Mouse (Mus musculus): ENCODE results near the gene Krt25.
A peak's percentile ranks its signal among the peaks of the same experiment; 100 is the strongest.

Gene Krt25

DNA sequence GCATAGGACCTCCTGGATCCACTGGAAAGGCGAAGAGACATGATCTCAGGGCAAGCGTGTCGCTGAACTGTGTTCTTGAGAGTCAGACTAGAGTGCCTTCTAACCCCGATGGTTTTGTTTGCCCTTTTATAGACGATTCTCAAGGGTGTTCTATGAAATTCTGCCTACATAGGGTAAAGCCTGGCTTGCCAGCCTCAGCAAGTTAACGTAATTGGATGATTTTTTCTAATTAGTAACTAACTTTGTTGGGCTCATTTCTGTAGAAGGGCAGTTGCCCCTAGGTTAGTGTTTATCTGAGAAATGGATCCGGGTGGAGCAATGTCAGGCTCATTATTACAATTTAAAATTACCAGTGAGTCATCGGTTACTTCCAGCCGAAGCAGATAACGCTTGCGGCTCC lies at the start of gene Krt25:
Krt25 (minus strand) TSS at position 101 of the 400 bp plus-strand sequence.
- DNase-seq (ENCODE audit: low read depth, low spot score) = no peak

DNA sequence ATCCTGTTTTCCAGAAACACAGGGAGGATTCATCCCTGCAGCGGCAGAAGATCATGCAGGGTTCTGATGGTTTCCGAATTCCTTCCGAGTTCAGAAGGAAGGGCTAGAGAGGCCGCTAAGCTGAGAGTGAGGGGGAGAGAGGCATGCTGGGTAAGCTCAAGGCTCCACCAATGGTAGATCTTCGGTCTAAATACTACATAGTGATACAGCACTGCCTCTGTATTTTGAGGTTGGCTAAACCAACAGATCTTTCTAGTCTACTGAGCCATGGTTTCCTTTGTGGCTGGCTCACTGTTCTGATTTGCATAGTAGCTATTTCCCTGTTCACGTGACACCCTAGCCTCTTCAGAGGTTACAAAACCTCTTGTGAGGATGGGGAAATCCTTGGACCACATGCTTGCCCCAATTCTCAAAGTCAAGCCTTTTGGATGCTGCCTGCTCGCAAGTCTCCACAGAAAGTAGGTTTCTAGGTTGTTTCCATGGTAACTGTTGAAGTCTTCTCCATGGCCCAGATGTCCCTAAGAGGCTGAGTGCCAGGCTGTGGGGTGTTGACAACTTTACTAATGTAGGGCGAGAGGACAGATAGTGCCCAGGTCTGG lies 47.2 kb upstream of the Krt25 start:
- no peak for DNase-seq (ENCODE audit: low read depth, low spot score)

DNA sequence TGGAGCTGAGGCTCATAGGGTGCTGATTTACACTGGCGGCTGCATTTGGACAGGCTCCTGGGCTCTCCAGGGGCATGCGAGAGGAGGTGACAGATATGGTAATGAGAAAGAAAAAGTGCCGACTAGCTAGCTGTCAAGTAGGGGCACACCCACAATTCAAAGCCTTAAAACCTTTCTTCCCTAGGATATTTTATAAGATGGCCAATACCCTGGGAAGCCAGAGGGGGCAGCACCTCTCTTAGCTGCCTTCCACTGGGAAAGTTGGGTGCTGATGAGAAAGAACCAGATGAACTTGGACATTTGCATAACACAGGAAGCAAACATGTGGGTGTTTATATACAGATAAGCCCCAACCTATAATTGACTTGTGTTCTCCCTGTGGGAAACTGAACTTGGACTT lies 46.5 kb upstream of the Krt25 start:
- DNase-seq (ENCODE audit: low read depth, low spot score) = peak; percentile 78

DNA sequence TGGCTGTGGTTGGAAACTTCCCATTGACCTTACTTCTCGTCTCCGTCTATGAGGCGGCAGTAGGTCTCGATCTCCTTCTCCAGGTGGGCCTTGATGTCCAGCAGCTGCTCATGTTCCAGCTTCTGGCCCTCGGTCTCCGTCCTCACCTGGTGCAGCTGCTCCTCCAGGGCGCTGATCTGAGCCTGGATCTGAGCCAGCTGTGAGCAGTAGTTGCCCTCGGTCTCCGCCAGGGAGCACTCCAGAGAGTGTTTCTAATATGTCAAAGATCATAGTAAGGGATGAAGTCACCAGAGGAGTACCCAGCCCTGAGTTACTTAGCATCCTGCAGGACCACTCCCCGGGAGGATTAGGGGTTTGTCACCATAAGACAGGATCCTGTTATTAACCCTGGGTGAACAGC lies 44.0 kb upstream of the Krt25 start:
- peak; percentile 69 for DNase-seq (ENCODE audit: low read depth, low spot score)

DNA sequence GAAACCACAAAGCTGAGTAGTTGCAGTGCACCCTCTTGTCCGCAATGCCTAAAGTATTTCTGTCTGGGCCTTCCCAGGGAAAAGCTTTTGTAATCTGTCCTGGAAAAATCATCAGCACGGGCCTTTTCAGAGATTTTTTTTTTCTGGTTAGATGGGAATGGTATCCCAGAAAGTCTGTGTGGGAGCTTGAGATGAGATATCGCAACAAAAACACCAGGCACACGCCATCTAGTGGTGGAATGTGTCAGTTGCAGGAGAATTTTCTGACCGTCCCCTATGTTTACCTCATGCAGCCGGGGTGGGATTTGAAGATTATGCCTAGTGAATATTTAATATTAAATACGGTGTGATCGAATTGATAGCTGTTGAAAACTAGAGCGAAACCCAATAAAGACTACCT lies 41.7 kb upstream of the Krt25 start:
- DNase-seq (ENCODE audit: low read depth, low spot score) = peak; percentile 83

DNA sequence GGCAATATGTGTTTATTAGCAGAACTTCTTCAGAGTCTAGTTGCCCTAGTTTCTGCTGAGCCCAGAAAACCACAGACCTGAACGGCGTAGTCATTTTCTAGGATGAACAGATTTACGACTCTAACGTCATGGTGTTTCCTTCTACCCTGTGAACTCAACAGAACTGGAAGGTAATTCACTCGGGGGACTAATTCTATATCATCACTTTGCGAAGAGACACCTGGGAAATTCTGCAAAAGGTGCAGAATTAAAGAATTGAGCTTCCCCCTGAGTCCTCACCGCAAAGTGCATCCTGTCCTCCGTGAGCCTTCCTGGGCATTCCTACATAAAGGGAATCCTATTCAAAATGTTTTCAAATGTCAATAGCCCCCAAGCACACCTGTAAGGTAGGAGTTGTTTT lies 38.7 kb upstream of the Krt25 start:
- no peak for DNase-seq (ENCODE audit: low read depth, low spot score)

DNA sequence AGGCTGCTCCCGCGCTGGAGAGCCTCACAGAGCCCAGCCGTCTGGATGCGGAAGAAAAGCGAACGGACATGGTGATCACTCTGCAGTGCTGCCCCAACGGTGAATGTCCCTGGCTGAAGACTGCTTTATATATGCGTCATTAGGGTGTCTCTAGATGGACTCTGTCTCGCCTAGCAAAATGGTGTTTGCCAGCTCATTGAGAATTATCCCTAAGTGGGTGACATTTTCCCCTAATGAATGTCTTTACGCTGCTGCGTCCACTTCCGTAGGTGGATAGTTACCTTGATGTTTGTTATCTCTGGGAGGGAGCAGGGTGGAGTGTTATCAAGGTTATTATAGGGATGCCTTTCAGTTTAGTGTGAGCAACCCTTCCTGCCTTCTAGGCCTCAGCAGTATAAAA lies 28.3 kb upstream of the Krt25 start, which contains the start of gene Krt27:
Krt27 (minus strand) TSS at position 101 of the 400 bp plus-strand sequence.
- DNase-seq (ENCODE audit: low read depth, low spot score) = no peak

DNA sequence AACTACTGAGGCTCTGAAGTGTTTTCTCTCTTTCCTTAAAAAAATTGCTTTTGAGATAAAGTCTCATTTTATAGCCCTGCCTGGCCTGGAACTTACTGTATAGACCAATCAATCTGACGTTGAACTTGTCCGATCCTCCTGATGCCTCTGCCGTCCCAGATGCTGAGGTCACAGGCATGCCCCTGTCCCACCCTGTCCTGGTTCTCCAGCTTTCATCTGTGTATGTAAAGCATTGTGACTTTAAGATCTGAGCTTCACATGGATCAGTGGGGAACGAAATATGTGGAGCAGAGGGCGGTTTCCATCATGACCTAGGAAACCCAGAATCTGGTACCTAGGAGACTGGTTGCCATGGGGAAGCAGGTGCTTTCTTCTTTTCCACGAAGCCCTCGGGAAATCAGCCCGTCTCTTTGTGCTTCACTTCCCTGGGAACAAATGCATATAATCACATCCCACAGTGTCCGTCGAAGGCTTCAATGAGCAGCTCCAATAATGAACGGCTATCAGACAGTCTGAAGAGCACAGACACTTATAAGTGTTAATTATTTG lies 16.6 kb upstream of the Krt25 start:
- DNase-seq (ENCODE audit: low read depth, low spot score) = no peak

DNA sequence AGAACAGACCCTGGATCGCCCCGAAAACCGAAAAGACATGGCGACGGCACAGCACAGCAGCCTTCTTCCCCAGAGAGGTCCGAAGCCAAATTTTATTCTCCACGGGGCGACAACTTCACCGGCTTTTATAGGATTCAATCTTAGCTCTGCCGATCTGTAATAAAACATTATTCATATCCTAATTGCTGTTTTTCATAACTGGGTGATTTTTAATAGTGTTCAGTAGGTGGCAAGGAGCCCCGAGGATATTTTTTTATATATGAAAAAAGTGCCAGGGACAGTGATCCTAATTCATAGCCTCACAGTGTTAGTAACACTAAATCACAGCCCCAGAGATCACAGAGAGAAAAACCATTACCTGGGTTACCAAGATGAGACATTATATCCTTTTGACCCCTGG lies 15.1 kb upstream of the Krt25 start, which contains the start of gene Krt26:
Krt26 (minus strand) TSS at position 101 of the 400 bp plus-strand sequence.
- no peak for DNase-seq (ENCODE audit: low read depth, low spot score)

DNA sequence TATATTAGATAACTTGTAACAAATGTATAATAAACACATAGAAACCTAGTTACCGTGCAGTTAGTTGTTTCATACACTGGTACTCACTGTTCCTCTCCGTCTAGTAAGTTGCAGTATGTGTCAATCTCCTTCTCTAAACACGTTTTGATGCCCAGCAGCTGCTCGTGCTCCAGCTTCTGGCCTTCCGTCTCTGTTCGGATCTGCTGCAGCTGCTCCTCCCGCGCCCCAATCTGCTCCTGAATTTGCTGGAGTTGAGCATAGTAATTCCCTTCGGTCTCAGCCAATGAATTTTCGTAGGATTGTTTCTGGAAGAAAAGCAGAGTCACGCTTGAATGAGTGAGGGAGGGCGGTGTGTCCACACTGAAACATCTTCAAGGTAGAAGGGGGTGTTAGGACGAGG lies 10.7 kb upstream of the Krt25 start:
- DNase-seq (ENCODE audit: low read depth, low spot score) = no peak

DNA sequence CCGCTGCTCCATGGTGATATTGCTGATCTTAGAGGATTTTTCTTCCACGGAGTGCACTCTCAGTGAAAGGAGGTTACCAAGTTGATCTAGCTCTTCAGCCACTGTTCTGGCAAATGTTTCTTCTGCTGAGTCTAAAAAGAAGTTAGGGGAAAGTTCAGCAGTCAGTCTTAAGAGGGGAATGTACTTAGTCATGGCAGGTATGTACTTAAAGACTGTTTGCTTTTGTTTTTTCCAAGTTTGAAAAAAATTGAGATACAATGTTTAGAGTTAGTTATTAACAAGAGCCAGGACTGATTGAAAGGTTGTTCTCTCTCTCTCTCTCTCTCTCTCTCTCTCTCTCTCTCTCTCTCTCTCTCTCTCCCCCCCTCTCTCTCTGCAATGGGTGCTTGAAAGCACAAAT lies 6.9 kb upstream of the Krt25 start:
- no peak for DNase-seq (ENCODE audit: low read depth, low spot score)

DNA sequence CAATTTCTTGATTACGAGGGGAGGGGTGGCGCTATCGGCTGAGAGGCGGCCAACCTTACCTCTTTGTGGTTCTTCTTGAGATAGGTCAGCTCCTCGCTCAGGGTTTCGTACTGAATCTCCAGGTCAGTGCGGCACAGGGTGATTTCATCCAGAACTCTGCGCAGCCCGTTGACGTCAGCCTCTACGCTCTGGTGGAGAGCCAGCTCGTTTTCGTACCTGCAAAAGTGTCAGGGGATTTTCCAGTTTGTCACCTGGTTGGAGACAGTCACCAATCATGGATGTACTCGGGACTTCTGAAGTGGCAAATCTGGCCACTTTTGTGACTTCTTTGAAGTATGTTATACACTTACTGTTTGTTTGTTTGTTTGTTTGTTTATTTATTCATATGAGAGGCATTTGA lies 1.7 kb downstream of the Krt25 start:
- no peak for DNase-seq (ENCODE audit: low read depth, low spot score)

DNA sequence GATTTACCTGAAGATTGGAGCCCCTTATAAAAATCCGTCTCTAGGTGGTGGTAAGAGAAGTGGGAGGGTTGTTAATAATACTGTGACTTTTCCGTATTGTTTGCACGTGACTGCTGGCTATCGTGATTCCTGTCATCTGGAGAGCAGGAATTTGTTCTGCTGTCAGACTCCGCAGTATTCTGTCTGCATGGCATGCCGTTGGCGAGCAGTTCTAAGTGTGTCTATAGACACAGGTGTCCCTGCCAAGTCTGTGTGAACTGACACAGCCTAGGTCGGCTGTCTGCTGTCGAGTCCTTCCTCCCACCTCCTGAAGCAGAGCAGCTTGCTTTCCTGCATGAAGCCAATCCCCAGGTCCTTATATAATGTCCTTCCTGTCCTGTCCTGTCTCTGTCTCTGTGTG lies 3.6 kb downstream of the Krt25 start:
- no peak for DNase-seq (ENCODE audit: low read depth, low spot score)

DNA sequence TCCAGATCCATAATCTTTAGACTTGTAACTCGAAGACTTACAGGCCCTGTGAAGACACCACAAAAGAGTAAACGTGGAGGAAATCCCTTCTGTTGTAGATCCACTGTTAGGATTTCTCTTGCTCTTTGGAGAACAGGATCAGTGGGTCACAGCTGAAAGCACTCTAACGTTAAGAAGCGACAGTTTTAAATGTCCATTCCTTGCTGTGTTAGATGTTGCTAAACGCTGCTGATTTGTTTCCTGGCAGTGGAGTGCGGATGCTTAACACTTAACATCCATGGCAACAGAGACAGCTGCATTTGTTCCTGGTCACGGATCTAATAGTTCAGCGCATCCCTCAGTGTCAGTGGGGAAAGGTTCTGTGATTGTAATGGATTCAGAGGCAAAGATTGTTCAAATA lies 6.2 kb downstream of the Krt25 start:
- no peak for DNase-seq (ENCODE audit: low read depth, low spot score)

DNA sequence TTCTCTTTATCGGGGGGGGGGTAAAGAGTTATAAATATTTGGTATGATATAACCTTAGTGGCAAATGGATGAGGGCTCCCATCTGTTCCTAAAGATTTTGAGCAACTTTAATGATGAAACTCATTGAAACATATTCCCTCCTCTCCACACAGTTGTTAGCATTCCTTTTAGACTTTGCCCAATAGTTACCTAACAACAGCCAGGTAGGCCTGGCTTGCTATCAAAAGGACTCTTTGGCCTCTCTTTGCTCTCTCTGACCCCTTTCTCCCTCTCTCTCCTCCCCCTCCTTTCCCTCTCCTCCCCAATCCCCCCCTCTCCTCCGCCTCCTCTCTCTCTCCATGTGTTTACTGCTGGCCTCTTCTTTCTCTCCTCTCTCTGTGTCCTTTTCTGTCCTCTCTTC lies 8.2 kb downstream of the Krt25 start:
- no peak for DNase-seq (ENCODE audit: low read depth, low spot score)

DNA sequence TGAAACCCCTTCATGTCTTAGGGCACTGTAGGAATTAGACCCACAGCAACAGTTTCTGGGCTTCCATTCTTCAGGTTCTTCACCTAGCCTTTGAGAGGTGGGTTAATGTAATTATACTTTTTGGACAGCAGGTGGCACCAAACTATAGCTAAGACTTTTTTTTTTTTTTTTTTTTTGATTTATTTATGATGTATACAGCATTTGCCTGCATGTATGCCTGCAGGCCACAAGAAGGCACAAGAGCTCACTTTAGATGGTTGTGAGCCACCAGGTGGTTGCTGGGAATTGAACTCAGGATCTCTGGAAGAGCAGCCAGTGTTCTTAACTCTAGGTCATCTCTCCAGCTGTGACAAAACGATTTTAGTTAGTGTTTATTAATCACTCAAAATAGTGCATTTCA lies 11.9 kb downstream of the Krt25 start:
- DNase-seq (ENCODE audit: low read depth, low spot score) = peak; percentile 67

DNA sequence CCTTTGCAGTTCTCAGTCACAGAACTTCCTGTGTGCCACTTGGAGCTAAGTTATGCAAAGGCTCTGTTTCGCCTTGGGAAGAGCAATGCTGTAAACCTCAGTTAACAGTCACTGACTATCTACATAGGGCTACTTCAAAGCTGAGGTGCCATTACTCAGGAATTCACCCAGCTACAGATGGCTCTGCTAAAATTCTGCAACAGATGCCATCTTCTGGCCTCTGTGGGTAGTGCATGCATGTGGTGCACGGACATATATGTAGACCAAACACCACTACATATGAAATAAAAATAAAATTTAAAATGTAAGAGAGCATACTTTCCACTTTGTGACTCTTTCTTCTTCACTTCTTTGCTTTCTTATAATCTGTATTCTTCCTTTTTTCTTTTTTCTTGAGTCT lies 15.2 kb downstream of the Krt25 start:
- DNase-seq (ENCODE audit: low read depth, low spot score) = peak; percentile 82

DNA sequence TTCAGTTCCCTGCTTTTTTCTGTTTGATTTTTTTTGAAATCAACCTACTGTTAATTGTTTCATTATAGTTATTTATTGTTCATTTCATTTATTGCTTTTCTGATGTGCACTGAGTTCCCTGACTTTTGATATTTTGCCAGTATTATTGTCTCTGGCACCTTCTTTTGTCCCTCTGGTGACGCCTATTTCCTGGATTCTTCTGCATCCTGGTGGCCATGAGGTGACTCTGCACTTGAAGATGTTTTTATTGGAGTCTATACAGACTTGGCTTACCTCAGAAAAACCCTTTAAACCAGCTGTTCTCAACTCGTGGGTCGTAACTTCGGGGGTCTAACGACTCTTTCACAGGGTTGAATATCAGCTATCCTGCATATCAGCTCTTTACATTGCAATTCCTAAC lies 27.7 kb downstream of the Krt25 start:
- no peak for DNase-seq (ENCODE audit: low read depth, low spot score)

DNA sequence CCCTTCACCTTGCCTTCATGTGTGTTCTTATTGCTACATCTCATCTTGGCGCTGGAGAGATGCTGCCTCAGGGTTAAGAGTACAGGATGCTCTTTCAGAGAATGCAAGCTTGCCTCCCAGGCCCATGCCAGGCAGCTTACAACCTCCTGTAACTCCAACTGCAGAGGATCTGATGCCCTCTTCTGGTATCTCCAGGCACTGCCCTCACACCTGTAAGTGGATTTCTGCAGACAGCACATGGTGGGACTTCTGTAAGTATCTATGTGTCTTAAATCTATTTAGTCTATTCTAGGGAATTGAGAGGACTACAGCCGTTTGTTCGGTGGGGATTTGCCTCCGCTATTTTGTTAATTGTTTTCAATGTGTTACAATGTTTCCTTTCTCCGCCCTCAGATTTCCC lies 29.9 kb downstream of the Krt25 start:
- peak; percentile 76 for DNase-seq (ENCODE audit: low read depth, low spot score)

DNA sequence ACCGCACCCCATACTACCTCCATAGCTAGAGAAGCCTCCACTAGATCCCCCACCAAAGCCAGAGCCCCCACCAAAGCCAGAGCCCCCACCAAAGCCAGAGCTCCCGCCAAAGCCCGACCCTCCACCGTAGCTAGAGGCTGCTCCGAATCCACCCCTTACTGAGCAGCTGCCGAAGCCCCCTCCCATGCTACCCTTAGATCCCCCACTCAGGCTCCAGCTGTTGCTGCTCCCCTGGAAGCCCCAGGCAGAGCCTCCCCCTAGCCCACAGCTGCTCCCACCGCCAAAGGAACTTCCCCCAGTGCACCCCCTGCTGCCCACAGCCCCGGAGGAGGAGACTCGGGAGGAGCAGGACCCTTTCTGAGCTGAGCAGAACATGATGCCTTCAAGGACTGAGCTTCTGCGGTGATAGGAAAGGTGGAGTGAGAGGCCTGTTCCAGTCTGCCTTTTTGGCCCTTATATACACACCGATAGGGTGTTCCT lies 37.9 kb downstream of the Krt25 start, which contains the start of gene Krt24:
Krt24 (minus strand) TSS at position 430 of the 480 bp plus-strand sequence.
- DNase-seq (ENCODE audit: low read depth, low spot score) = no peak

DNA sequence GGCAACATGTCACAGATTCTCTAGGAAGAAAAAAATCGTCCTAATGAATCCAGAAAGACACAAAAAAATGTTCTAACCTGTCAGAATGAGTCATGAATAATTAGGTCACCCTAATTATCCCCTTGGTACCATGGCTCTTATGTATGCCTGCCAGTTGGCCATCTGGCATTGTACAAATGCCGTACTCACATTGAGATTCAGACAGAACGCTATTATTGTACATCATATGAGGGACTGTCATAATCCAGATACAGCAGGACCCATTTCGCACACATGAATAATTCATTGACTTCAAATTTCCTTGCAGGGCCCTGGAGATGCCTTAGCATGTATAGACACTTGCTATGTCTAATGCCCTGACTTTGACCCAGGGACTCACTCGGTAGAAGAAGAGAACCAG lies 38.7 kb downstream of the Krt25 start:
- DNase-seq (ENCODE audit: low read depth, low spot score) = no peak

DNA sequence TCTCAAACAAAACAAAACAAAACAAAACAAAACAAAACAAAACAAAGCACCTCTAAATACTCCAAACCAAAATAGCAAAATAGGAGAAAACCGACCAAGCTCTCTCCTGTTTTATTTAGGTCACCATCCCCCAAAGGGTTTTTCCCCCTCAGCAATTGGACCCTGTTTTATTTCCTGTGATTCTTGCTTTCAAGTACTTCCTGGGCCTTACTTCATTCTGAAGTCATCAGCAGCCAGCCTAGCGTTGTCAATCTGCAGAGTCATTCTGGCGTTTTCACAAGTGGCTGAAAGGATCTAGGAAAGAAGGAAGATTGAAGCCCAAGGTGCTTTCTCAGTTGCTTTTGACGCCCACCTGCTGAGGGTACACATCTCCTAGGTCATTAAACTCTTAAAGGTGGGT lies 39.4 kb downstream of the Krt25 start:
- DNase-seq (ENCODE audit: low read depth, low spot score) = no peak

DNA sequence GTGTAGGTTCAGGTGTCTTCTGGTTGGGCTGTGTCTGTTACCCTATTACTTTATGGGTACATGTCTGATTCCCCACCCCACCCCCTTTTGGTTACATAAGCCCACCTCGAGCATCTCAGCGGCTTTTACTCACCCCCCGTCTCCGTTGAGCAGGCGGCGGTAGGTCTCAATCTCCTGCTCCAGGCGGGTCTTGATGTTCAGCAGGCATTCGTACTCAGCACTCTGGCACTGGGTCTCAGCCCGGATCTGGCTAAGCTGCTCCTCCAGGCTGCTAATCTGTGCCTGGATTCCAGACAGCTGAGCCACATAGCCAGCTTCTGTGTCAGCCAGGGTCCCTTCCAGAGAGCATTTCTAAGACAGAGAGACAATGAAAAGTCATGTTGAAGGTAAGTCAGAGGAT lies 41.6 kb downstream of the Krt25 start:
- DNase-seq (ENCODE audit: low read depth, low spot score) = no peak

DNA sequence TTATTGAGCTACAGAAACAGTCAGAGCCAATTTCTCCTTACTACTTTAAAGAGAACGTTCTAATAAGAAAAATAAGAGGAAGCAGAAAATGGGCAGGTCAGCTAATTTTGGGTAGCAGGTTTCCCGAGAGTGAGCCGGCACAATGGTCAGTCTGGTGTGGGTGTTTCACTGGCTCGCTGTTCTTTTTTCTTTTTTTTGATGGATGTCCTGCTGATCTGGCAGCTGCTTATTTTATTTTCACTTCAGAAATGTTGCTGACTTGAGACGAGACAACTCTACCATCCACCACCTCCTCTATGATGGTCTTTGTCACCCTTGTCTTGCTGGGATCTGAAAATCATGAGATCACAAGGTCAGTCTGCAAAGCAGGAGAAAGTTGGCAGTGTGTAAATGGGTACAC lies 42.8 kb downstream of the Krt25 start:
- no peak for DNase-seq (ENCODE audit: low read depth, low spot score)

All from ES-CJ7 (cell line).